Mouse (Mus musculus): ENCODE results near the gene Cmtm8. TPM values are rescaled to one million over a fixed set of nuclear protein-coding genes. Genes with fewer than 3 reads are reported as not detected.

Cmtm8 gene
- polyA plus RNA-seq, 1 experiment from 2014 or later = 9.1 TPM

DNA sequence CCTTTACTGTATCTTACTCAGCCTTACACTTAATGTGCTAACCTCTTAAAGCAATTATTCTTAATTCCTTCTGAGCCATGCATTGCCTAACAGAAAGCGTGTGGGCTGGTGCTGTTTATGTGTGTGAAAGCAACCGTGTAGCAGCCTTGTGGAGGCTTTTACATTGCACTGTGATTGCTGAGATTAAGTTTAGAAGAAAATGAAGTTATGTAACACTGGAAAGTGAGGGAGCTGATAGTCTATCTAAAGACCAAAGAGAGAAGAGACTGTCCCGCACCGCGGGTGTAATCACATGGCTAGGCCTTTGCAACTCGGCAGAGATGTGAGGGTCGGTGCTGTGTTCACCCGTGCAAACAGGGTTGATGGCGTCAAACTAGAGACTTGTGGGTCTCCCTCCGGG is 96.9 kb downstream of the Cmtm8 start:
- no peak overlapping the region for H3K4me3 ChIP-seq (replicated peaks)
- H3K9ac ChIP-seq (replicated peaks) = no peak overlapping the region
- ATAC-seq = no peak
- 89% methylated on average over 10 of the region's 10 CpGs for WGBS
- H3K27me3 ChIP-seq = no peaks in the 10 kb centered on the region
- no peaks in the 10 kb centered on the region for H3K9me3 ChIP-seq
- H3K36me3 ChIP-seq = peaks cover 28% of the 10 kb centered on the region
- H3K27ac ChIP-seq = no peak overlapping the region
- H3K4me1 ChIP-seq (replicated peaks) = no peaks in the 10 kb centered on the region
- H3K4me2 ChIP-seq (replicated peaks) = no peak overlapping the region

GRCm38 (mm10) chr9:114745654-114746053 is 98.3 kb downstream of the Cmtm8 start:
- Histone ChIP-seq H3K9ac (replicated peaks) (no peak overlapping the region), H3K27ac (no peak overlapping the region), H3K4me3 (replicated peaks) (no peak overlapping the region), H3K36me3 (peaks cover 28% of the 10 kb centered on the region), H3K4me2 (replicated peaks) (no peak overlapping the region), H3K4me1 (replicated peaks) (no peaks in the 10 kb centered on the region), H3K9me3 (no peaks in the 10 kb centered on the region), H3K27me3 (no peaks in the 10 kb centered on the region)
- ATAC-seq = no peak
- WGBS = 83% methylated on average over 4 of the region's 4 CpGs

- H3K4me3 ChIP-seq (replicated peaks) = no peak overlapping the region
- no peaks in the 10 kb centered on the region for H3K4me1 ChIP-seq (replicated peaks)
- ATAC-seq = no peak
- WGBS = 81% methylated on average over 4 of the region's 4 CpGs
- no peak overlapping the region for H3K4me2 ChIP-seq (replicated peaks)
- no peaks in the 10 kb centered on the region for H3K27me3 ChIP-seq
- no peaks in the 10 kb centered on the region for H3K9me3 ChIP-seq
- H3K9ac ChIP-seq (replicated peaks) = no peak overlapping the region
- no peak overlapping the region for H3K27ac ChIP-seq
- peaks cover 30% of the 10 kb centered on the region for H3K36me3 ChIP-seq
These were observed 98.8 kb downstream of the Cmtm8 start for GRCm38 (mm10) chr9:114745163-114745562.

- no peak overlapping the region for H3K4me2 ChIP-seq (replicated peaks)
- H3K27me3 ChIP-seq = no peaks in the 10 kb centered on the region
- no peaks in the 10 kb centered on the region for H3K4me1 ChIP-seq (replicated peaks)
- no peak overlapping the region for H3K27ac ChIP-seq
- 92% methylated on average over 2 of the region's 2 CpGs for WGBS
- no peak overlapping the region for H3K9ac ChIP-seq (replicated peaks)
- no peak for ATAC-seq
- H3K36me3 ChIP-seq = peaks cover 22% of the 10 kb centered on the region
- H3K9me3 ChIP-seq = no peaks in the 10 kb centered on the region
- no peak overlapping the region for H3K4me3 ChIP-seq (replicated peaks)
These were observed 101.2 kb downstream of the Cmtm8 start for GRCm38 (mm10) chr9:114742731-114743130.

GRCm38 (mm10) chr9:114740336-114740735 is 103.6 kb downstream of the Cmtm8 start:
- WGBS = 98% methylated on average over 9 of the region's 9 CpGs
- Histone ChIP-seq H3K4me2 (replicated peaks) (no peak overlapping the region), H3K9me3 (no peaks in the 10 kb centered on the region), H3K36me3 (peaks cover 12% of the 10 kb centered on the region), H3K4me3 (replicated peaks) (no peak overlapping the region), H3K27me3 (no peaks in the 10 kb centered on the region), H3K4me1 (replicated peaks) (no peaks in the 10 kb centered on the region), H3K9ac (replicated peaks) (no peak overlapping the region), H3K27ac (no peak overlapping the region)
- ATAC-seq = no peak

Other genes with a start within 250 kb of the Cmtm8 start
- gene Cnot10, start 204.0 kb downstream of the Cmtm8 start, polyA plus RNA-seq (2015; fragmentation: Nextera tagmentation; extraction: Ambion mirVana) = 59.5 and 63.4 TPM in 2 replicates
- 149 and 150 TPM in 2 replicates for gene Dync1li1, start 155.4 kb downstream of the Cmtm8 start, polyA plus RNA-seq (2015; fragmentation: Nextera tagmentation; extraction: Ambion mirVana)
- gene Cmtm6, start 113.0 kb downstream of the Cmtm8 start, polyA plus RNA-seq (2015; fragmentation: Nextera tagmentation; extraction: Ambion mirVana) = 19.0 TPM in 2 replicates
- gene Cmtm7, start 62.3 kb downstream of the Cmtm8 start, polyA plus RNA-seq (2015; fragmentation: Nextera tagmentation; extraction: Ambion mirVana) = 19.5 and 21.1 TPM in 2 replicates
- gene Gpd1l, start 89.8 kb upstream of the Cmtm8 start, polyA plus RNA-seq (2015; fragmentation: Nextera tagmentation; extraction: Ambion mirVana) = 17.1 and 18.2 TPM in 2 replicates
- gene Osbpl10, start 134.4 kb upstream of the Cmtm8 start, polyA plus RNA-seq (2015; fragmentation: Nextera tagmentation; extraction: Ambion mirVana) = 1.6 and 1.9 TPM in 2 replicates
- 257 and 322 TPM in 2 replicates for gene Rps27rt, start 138.6 kb upstream of the Cmtm8 start, polyA plus RNA-seq (2015; fragmentation: Nextera tagmentation; extraction: Ambion mirVana)

Measured in midbrain, embryonic 13.5 days (tissue).